Mouse (Mus musculus) CH12.LX (cell line): ENCODE data around the gene Hoxb13.

Source experiments
- CTCF ChIP-seq, 2 experiments: IDR thresholded peaks in 1 of 2; conservative IDR thresholded peaks in 1 of 2; 2 replicates each; pipeline ENCODE4 v1.5.1; 2011 to 2012; ENCODE audit warnings: low read depth in 2 of 2, low read length in 2 of 2, improper control_type of control experiment in 1 of 2, inconsistent platforms in 1 of 2, mild to moderate bottlenecking in 1 of 2, moderate library complexity in 1 of 2
- MAFK ChIP-seq: IDR thresholded peaks from 2 replicates; pipeline ENCODE4 v1.6.1; 2011; ENCODE audit warnings: low read length, improper control_type of control experiment; ENCODE audit not compliant: insufficient replicate concordance
- MAX ChIP-seq: IDR thresholded peaks from 2 replicates; pipeline ENCODE4 v1.6.1; 2011; ENCODE audit warnings: low read length, improper control_type of control experiment
- PAX5 ChIP-seq: IDR thresholded peaks from 2 replicates; pipeline ENCODE4 v1.6.1; 2012; ENCODE audit warnings: low read length, inconsistent platforms, mixed read lengths
- POLR2A ChIP-seq: IDR thresholded peaks from 2 replicates; pipeline ENCODE4 v1.6.1; 2011; ENCODE audit warnings: low read depth, mild to moderate bottlenecking, improper control_type of control experiment, low read length
- RCOR1 ChIP-seq: conservative IDR thresholded peaks from 2 replicates; pipeline ENCODE4 v1.6.1; 2012; ENCODE audit warnings: low read depth, mild to moderate bottlenecking, inconsistent platforms, low read length, improper control_type of control experiment
- TBP ChIP-seq: conservative IDR thresholded peaks from 2 replicates; pipeline ENCODE4 v1.6.1; 2011; ENCODE audit warnings: low read depth, low read length, improper control_type of control experiment

GRCm38 (mm10) chr11:96145622-96146270 is 48.4 kb upstream of the Hoxb13 start:
- 0 out of 2 replicates have a peak, but pooled peaks have one; percentile 61 for TF ChIP-seq MAX
- TF ChIP-seq PAX5, result no peak
- no peak for TF ChIP-seq POLR2A
- TF ChIP-seq TBP, result no peak
- peak; percentile 46 to 98; a peak in 3 of 4 replicates for TF ChIP-seq CTCF (conservative IDR thresholded peaks at IDR 0.05 in 1 of 2, IDR thresholded peaks at IDR 0.05 in 1 of 2; ENCODE audit: low read depth in 2 of 2, low read length in 2 of 2)
- TF ChIP-seq MAFK, result no peak
- TF ChIP-seq RCOR1, result no peak
